Mouse (Mus musculus) ES-Bruce4 (cell line): Measurements from ENCODE around the gene Pipox.

ENCODE experiments used
- CTCF ChIP-seq: IDR thresholded peaks from one replicate; pipeline ENCODE4 v1.8.1; 2011; ENCODE audit warnings: low read depth, low read length
- EP300 ChIP-seq: IDR thresholded peaks from 2 replicates; pipeline ENCODE4 v1.6.1; 2011; ENCODE audit warnings: low read depth, low read length; ENCODE audit not compliant: insufficient read depth
- POLR2A ChIP-seq: IDR thresholded peaks from one replicate; pipeline ENCODE4 v1.8.1; 2011; ENCODE audit warnings: low read length; ENCODE audit not compliant: insufficient read depth

- no peak for TF ChIP-seq EP300
- no peak for TF ChIP-seq POLR2A
- peak; percentile 14 for TF ChIP-seq CTCF
Observed at GRCm38 (mm10) chr11:77872685-77873084, 21.2 kb downstream of the Pipox start.
